In the genomic region with DNA sequence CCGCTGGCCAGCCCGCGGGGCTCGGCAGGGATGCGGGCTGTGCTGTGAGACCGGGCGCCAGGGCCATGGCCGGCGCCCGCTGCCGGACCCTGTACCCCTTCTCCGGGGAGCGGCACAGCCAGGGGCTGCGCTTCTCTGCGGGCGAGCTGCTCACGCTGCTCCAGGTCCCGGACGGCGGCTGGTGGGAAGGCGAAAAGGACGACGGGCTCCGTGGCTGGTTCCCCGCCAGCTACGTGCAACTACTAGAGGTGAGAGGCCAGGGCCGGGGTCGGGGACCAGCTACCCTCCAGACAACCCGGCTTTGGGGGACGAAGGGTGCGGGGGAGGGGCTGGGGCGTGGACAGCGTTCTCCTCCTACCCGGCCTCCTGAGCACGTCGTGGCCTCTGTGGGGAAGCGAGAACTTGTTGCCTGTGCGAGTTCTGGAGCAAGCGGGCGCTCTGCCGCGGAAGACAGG, we compare ENCODE assay signal across 8 mouse cellular contexts. TPM values are rescaled to one million over a fixed set of nuclear protein-coding genes. Genes with fewer than 3 reads are reported as not detected.
DNase-seq lines count a peak whose midpoint lies in the region; ATAC-seq and TF ChIP-seq lines count a peak whose summit lies in the region.

No protein-coding gene starts in this region.

- DNase-seq in gastrocnemius, adult 18-20 months (ENCODE audit: low spot score): peak; percentile 24
- no peak for DNase-seq in gastrocnemius, adult 8-10 months (ENCODE audit: low spot score in 2 of 2)
- peak; percentile 61 to 75 for DNase-seq in adrenal gland, postnatal 36 days
- DNase-seq in gastrocnemius, postnatal 14 days: peak; percentile 33
- DNase-seq in kidney, adult 9 months: peak; percentile 9
- peak; percentile 32 for DNase-seq in lung, postnatal 0 days (ENCODE audit: low spot score)
- DNase-seq in retina, postnatal 1 day: peak; percentile 50
- no peak for DNase-seq in adipocyte (ENCODE audit: low spot score)

- no peaks in the 10 kb centered on the region for H3K36me3 ChIP-seq in lung, postnatal 0 days (ENCODE audit: insufficient read depth, low read length)

- 2% methylated on average over 37 of the region's 42 CpGs for WGBS in lung, postnatal 0 days

- 0 out of 2 replicates have a peak, but pooled peaks cover 4% of the 10 kb centered on the region for H3K4me1 ChIP-seq in lung, postnatal 0 days (ENCODE audit: insufficient read depth, low read depth, low read length)

- peak overlapping the region; percentile 57 for H3K27ac ChIP-seq in lung, postnatal 0 days (ENCODE audit: low read length)

- H3K9ac ChIP-seq in lung, postnatal 0 days (replicated peaks; ENCODE audit: low read depth): peak overlapping the region; percentile 51

- H3K4me2 ChIP-seq in lung, postnatal 0 days (replicated peaks; ENCODE audit: low read depth, low read length): peak overlapping the region; percentile 100

- H3K9me3 ChIP-seq in lung, postnatal 0 days (ENCODE audit: low read length): no peaks in the 10 kb centered on the region

- intact Hi-C loops in gastrocnemius, postnatal 14 days (cut with DNase I; ENCODE audit: low total_unique reads): no loop called here

- H3K4me3 ChIP-seq in lung, postnatal 0 days (ENCODE audit: low read depth, low read length): peak overlapping the region; percentile 68

- ATAC-seq in lung, postnatal 0 days: peak; percentile 45

- no peaks in the 10 kb centered on the region; the same call in 1 of the 2 replicates for H3K27me3 ChIP-seq in lung, postnatal 0 days (replicated peaks; ENCODE audit: insufficient read depth, low read length)

- TF ChIP-seq EP300 in lung, postnatal 0 days (IDR thresholded peaks at IDR 0.05): no peak

- no peak for TF ChIP-seq CTCF in lung, postnatal 0 days (IDR thresholded peaks at IDR 0.05)

RNA-seq across cellular contexts. Expression of a gene that starts 0.3 kb away (rescaled TPM):
- 1 to 10 TPM; 6.4 to 8.1 TPM for total RNA-seq in gastrocnemius, adult 18-20 months (2021)
- total RNA-seq in gastrocnemius, adult 8-10 months (2022): 1 to 10 TPM; 4.2 to 7.8 (median 5.1) TPM
- 10 to 100 TPM; 37.2 to 76.3 TPM for total RNA-seq in adrenal gland, postnatal 36 days (2021)
- 10 to 100 TPM; 11.6 to 20.0 TPM for total RNA-seq in gastrocnemius, postnatal 14 days (2021)
- polyA plus RNA-seq in lung, postnatal 0 days (2015; fragmentation: Nextera tagmentation; extraction: Ambion mirVana): 18.7 and 20.9 TPM in 2 replicates

Comparison
In these comparisons a context has a peak if more than half of its experiments do, and no peak if none do; other contexts are left out.
1. DNase-seq: peak in gastrocnemius, adult 18-20 months (single experiment), adrenal gland, postnatal 36 days (2 of 2), gastrocnemius, postnatal 14 days (single experiment), kidney, adult 9 months (single experiment), lung, postnatal 0 days (single experiment) and retina, postnatal 1 day (single experiment); none in gastrocnemius, adult 8-10 months (0 of 2) and adipocyte (single experiment).